Mouse (Mus musculus) neural tube, embryonic 15.5 days (tissue): ENCODE results near the gene Hsf4. TPM values are rescaled to one million over a fixed set of nuclear protein-coding genes. Genes with fewer than 3 reads are reported as not detected.
"Not testable (repeated sequence)": the region's sequence is repeated elsewhere in the genome, so short reads cannot be mapped to it uniquely, and the experiment has no call there.

Source experiments
- ATAC-seq: fragments of 200-750 bp; cut with Nextera tagmentation; 2 replicates; pipeline ENCODE4 v1.8.0; 2017; ENCODE audit warnings: mild to moderate bottlenecking, moderate TSS enrichment, moderate library complexity; ENCODE audit not compliant: low FRiP score
- H3K27ac ChIP-seq: fragments of 300-500 bp; sonication (generic); replicated peaks from 2 replicates; pipeline ENCODE4 v1.5.1; 2015; ENCODE audit warnings: mild to moderate bottlenecking, inconsistent platforms
- H3K27me3 ChIP-seq: fragments of 300-500 bp; sonication (generic); replicated peaks from 2 replicates; pipeline ENCODE4 v1.6.1; 2015; ENCODE audit warnings: inconsistent platforms
- H3K36me3 ChIP-seq: fragments of 300-500 bp; sonication (generic); 2 replicates; pipeline ENCODE4 v1.6.1; 2015; ENCODE audit warnings: inconsistent platforms
- H3K4me1 ChIP-seq: fragments of 300-500 bp; sonication (generic); 2 replicates; pipeline ENCODE4 v1.6.1; 2015; ENCODE audit warnings: inconsistent platforms
- H3K4me2 ChIP-seq: fragments of 300-500 bp; sonication (generic); 2 replicates; pipeline ENCODE4 v1.6.1; 2015; ENCODE audit warnings: inconsistent platforms, mild to moderate bottlenecking, moderate library complexity
- H3K4me3 ChIP-seq: fragments of 300-500 bp; sonication (generic); replicated peaks from 2 replicates; pipeline ENCODE4 v1.5.1; 2015; ENCODE audit warnings: mild to moderate bottlenecking, inconsistent platforms
- H3K9ac ChIP-seq: fragments of 300-500 bp; sonication (generic); replicated peaks from 2 replicates; pipeline ENCODE4 v1.6.1; 2015; ENCODE audit warnings: mild to moderate bottlenecking, inconsistent platforms
- H3K9me3 ChIP-seq: fragments of 300-500 bp; sonication (generic); replicated peaks from 2 replicates; pipeline ENCODE4 v1.6.1; 2016; ENCODE audit warnings: inconsistent platforms
- WGBS: fragments of 180-500 bp; shearing (Covaris S2); methylation state at CpG from one replicate; pipeline ENCODE4 v1.1.7; 2015; ENCODE audit warnings: mixed read lengths; 5-methylcytosine and 5-hydroxymethylcytosine counted together
- polyA plus RNA-seq: library from polyadenylated mRNA; unstranded; fragments of >200 nt; fragmentation: Nextera tagmentation; extraction: Ambion mirVana; gene quantifications from 2 replicates; pipeline ENCODE4 v1.2.1, GENCODE M21; 2015

The Hsf4 gene
- polyA plus RNA-seq, result 0.45 and 0.92 TPM in 2 replicates

DNA sequence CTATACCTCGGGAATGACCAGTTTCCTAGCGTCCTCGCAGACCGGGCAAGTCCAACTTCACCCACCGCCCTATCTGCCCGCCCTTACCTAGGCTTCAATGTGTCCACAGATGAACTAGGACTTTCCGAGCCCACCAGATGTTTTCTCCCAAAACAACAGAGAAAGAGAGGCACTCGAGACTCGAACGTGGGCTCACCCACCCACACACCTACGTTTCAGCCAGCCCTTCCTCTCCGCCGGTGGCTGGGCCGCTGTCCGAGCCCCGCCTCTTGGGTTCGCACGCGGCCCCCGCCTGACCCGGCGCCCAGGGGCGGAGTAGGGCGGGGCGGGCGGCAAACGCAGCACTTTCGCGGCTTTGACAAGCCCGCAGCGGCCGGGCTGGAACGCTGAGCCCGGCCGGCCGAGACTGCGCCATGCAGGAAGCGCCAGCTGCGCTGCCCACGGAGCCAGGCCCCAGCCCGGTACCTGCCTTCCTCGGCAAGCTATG is at the start of gene Hsf4:
Gene Hsf4 (plus strand): TSS at position 341 of the 487 bp plus-strand sequence.
- Histone ChIP-seq H3K27me3 (peaks cover 96% of the 10 kb centered on the region), H3K4me1 (peaks cover 48% of the 10 kb centered on the region), H3K9me3 (no peaks in the 10 kb centered on the region), H3K36me3 (no peaks in the 10 kb centered on the region), H3K4me3 (peak within 1 kb of the TSS; percentile 54), H3K4me2 (peak within 1 kb of the TSS; percentile 80), H3K27ac (peak within 1 kb of the TSS; percentile 82), H3K9ac (peak within 1 kb of the TSS; percentile 54)
- WGBS, result under 1% methylated on average over 42 of the region's 42 CpGs
- ATAC-seq, result no peak

GRCm38 (mm10) chr8:105223850-105224249 is 45.8 kb upstream of the Hsf4 start:
- no peak overlapping the region for H3K9ac ChIP-seq
- 68% methylated on average over 7 of the region's 7 CpGs for WGBS
- ATAC-seq, result no peak
- peaks cover 25% of the 10 kb centered on the region for H3K4me1 ChIP-seq
- H3K4me2 ChIP-seq, result peak overlapping the region; percentile 89
- H3K9me3 ChIP-seq, result no peaks in the 10 kb centered on the region
- H3K27me3 ChIP-seq, result no peaks in the 10 kb centered on the region
- no peak overlapping the region for H3K4me3 ChIP-seq
- peak overlapping the region; percentile 89 for H3K27ac ChIP-seq
- no peaks in the 10 kb centered on the region for H3K36me3 ChIP-seq

GRCm38 (mm10) chr8:105224413-105225271 is 45.0 kb upstream of the Hsf4 start, which contains the start of gene D230025D16Rik:
TSS of gene D230025D16Rik (plus strand) at chr8:105225145.
- Histone ChIP-seq H3K27ac (peak within 1 kb of the TSS; percentile 89), H3K4me1 (peaks cover 25% of the 10 kb centered on the region), H3K4me2 (peak within 1 kb of the TSS; percentile 89), H3K27me3 (no peaks in the 10 kb centered on the region), H3K4me3 (peak within 1 kb of the TSS; percentile 98), H3K9ac (peak within 1 kb of the TSS; percentile 95), H3K9me3 (no peaks in the 10 kb centered on the region), H3K36me3 (no peaks in the 10 kb centered on the region)
- WGBS, result 1% methylated on average over 34 of the region's 34 CpGs
- ATAC-seq, result peak; percentile 95

DNA sequence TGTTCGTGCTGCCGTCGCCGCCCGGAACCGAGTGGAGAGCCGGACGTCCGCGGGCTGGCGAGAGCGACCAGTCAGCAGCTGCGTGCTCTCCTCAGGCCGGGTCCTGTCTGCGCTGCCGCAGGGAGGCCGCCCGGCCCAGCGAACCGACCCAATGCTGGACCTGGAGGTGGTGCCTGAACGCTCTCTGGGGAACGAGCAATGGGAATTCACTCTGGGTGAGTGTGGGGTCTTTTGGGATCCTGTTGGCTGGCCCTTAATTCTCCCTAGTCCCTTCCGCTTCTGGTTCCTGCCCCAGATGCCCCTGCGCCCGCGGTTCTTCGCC is 44.4 kb upstream of the Hsf4 start:
- ATAC-seq, result no peak; the same call in 1 of the 2 replicates

GRCm38 (mm10) chr8:105225917-105226316 is 43.7 kb upstream of the Hsf4 start:
- no peak overlapping the region for H3K27ac ChIP-seq
- H3K4me2 ChIP-seq, result peak overlapping the region; percentile 89
- peak overlapping the region; percentile 95 for H3K9ac ChIP-seq
- ATAC-seq, result no peak
- peaks cover 25% of the 10 kb centered on the region for H3K4me1 ChIP-seq
- peak overlapping the region; percentile 98 for H3K4me3 ChIP-seq
- no peaks in the 10 kb centered on the region for H3K36me3 ChIP-seq
- 21% methylated on average over 6 of the region's 6 CpGs for WGBS
- H3K9me3 ChIP-seq, result no peaks in the 10 kb centered on the region
- H3K27me3 ChIP-seq, result no peaks in the 10 kb centered on the region

More for the DNA sequence above, 44.4 kb upstream of the Hsf4 start:
- H3K4me1 ChIP-seq, result peaks cover 25% of the 10 kb centered on the region
- H3K9me3 ChIP-seq, result no peaks in the 10 kb centered on the region
- peak overlapping the region; percentile 89 for H3K4me2 ChIP-seq
- peak overlapping the region; percentile 95 for H3K9ac ChIP-seq
- peak overlapping the region; percentile 98 for H3K4me3 ChIP-seq
- peak overlapping the region; percentile 89 for H3K27ac ChIP-seq
- WGBS, result 0% methylated on average over 27 of the region's 27 CpGs
- no peaks in the 10 kb centered on the region for H3K27me3 ChIP-seq
- H3K36me3 ChIP-seq, result no peaks in the 10 kb centered on the region

DNA sequence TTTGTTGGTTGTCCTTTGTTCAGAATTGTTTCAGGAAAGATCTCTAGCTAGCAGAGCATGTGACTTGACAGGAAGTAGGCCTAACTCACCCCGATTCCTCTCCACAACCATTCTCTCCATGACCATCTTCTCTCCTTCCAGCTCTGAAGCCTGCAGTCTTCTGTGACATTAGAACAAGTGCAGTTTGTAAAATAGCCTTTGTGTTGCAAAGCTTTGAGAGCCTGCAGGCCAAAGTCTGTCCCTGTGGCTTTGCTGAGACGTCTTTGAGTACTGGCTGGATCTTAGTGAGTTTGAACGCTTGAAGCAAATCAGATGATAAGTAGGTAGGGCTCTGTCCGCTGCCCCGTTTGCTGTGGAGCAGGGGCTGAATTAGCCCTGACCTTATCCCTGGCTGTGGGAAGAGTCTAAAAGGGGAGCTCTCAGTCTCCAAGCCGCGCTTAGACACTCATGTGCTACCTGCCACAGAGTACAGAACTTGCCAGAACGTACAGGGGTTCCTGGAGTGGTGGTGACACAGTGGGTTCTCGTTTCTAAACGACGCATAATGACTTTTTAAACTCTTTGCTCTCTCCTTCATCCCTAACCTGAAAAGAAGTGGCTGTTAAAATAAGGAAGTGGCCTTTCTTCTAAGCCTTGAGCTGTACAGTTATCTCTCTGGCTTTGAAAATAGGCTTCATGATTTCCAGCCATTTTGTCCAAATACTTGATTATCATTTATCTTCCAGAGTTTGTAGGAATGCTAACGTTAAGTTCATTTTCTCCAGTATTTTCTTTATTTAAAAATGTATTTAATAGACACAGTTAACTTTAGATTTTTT is 37.9 kb upstream of the Hsf4 start:
- Histone ChIP-seq H3K27ac (no peak overlapping the region), H3K27me3 (no peaks in the 10 kb centered on the region), H3K4me2 (no peak overlapping the region), H3K4me1 (peaks cover 5% of the 10 kb centered on the region; the same call in 1 of the 2 replicates), H3K9me3 (no peaks in the 10 kb centered on the region), H3K4me3 (no peak overlapping the region), H3K36me3 (peaks cover 15% of the 10 kb centered on the region), H3K9ac (no peak overlapping the region)
- no peak for ATAC-seq
- WGBS, result 84% methylated on average over 12 of the region's 12 CpGs

GRCm38 (mm10) chr8:105232321-105232693 is 37.3 kb upstream of the Hsf4 start:
- 96% methylated on average over 4 of the region's 4 CpGs for WGBS
- H3K36me3 ChIP-seq, result peaks cover 15% of the 10 kb centered on the region
- not testable (repeated sequence) for H3K9me3 ChIP-seq

DNA sequence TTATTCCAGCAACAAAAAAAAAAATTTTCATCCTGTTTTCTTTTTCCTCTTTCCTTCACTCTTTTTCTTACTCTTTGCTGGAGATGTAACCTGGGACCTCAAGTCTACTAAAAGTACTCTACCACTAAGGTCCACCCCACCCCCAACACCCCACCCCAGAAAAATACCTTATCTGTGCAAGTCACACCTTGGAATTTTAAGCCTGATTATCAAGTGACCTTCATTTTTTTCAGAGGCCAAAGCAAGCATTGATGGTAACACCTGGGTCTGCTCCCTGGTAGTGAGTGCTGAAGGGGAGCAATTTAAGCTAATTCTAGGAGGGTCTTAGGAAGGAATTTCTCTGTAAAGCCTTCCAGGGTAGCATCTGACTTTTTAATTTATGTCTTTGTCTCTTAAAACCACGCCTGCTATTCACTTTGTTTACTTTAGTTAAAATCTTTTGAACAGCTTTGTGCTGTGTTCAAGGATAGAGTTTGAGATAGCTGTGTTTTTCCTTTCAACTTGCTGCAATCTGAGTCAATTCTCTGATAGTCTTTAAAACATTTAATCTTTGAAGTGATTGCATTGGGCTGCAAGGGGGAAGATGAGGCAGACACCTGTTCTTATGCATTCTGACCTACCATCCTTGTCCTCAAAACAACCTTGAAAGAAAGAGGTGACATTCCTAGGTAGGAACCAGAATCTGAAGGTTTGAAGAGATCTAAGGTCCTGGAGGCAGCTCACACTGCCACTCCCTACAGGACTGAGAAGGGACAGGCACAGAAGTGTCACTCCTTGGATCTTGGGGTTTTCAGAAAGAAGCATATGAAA is 36.3 kb upstream of the Hsf4 start:
- Histone ChIP-seq H3K4me3 (no peak overlapping the region), H3K9me3 (no peaks in the 10 kb centered on the region), H3K36me3 (peaks cover 19% of the 10 kb centered on the region), H3K9ac (no peak overlapping the region), H3K27ac (no peak overlapping the region), H3K4me2 (no peak overlapping the region), H3K27me3 (no peaks in the 10 kb centered on the region), H3K4me1 (no peaks in the 10 kb centered on the region)
- no peak for ATAC-seq
- whole genome bisulfite sequencing, result 69% methylated on average over 1 of the region's 1 CpGs

More at GRCm38 (mm10) chr8:105232321-105232693, 37.3 kb upstream of the Hsf4 start:
- not testable (repeated sequence) for H3K27ac ChIP-seq, H3K4me2 ChIP-seq, H3K27me3 ChIP-seq, H3K4me3 ChIP-seq, ATAC-seq, H3K9ac ChIP-seq, H3K4me1 ChIP-seq

- H3K9ac ChIP-seq, result no peak overlapping the region
- no peak overlapping the region for H3K4me2 ChIP-seq
- WGBS, result 89% methylated on average over 1 of the region's 1 CpGs
- no peak for ATAC-seq
- no peaks in the 10 kb centered on the region for H3K4me1 ChIP-seq
- H3K9me3 ChIP-seq, result no peaks in the 10 kb centered on the region
- no peak overlapping the region for H3K4me3 ChIP-seq
- H3K36me3 ChIP-seq, result peaks cover 36% of the 10 kb centered on the region
- no peaks in the 10 kb centered on the region for H3K27me3 ChIP-seq
- H3K27ac ChIP-seq, result no peak overlapping the region
Observed at GRCm38 (mm10) chr8:105235206-105235605, 34.4 kb upstream of the Hsf4 start.

- Histone ChIP-seq H3K9ac (no peak overlapping the region), H3K9me3 (no peaks in the 10 kb centered on the region), H3K27ac (no peak overlapping the region), H3K4me3 (no peak overlapping the region), H3K4me2 (no peak overlapping the region), H3K4me1 (no peaks in the 10 kb centered on the region), H3K36me3 (peaks cover 55% of the 10 kb centered on the region), H3K27me3 (no peaks in the 10 kb centered on the region)
- WGBS, result 93% methylated on average over 14 of the region's 14 CpGs
- ATAC-seq, result no peak
Observed at GRCm38 (mm10) chr8:105237442-105238142, 32.0 kb upstream of the Hsf4 start.
